Mouse (Mus musculus) embryo, embryonic 10.5 days (tissue): ENCODE measurements at regions not wholly inside any gene's neighbourhood (a gene's known extent, or its start where the extent isn't known, plus 50 kb on each side); places are given as distances from the start of the nearest gene placed in this dataset.
A peak's percentile ranks its signal among the peaks of the same experiment; 100 is the strongest.

Source experiments
- DNase-seq: peaks from one replicate; pipeline ENCODE4 v3.0.0-alpha.2; 2015; ENCODE audit warnings: low spot score

- no peak for DNase-seq
Measured at GRCm38 (mm10) chr11:114433561-114433960, 234.8 kb upstream of the Rpl38 start.

GRCm38 (mm10) chr11:114425447-114425846, 242.9 kb upstream of the Rpl38 start:
- no peak for DNase-seq

- DNase-seq: no peak
Measured at GRCm38 (mm10) chr11:114423322-114423721, 245.0 kb upstream of the Rpl38 start.

- peak; percentile 28 for DNase-seq
Measured at GRCm38 (mm10) chr11:114419002-114419401, 249.3 kb upstream of the Rpl38 start.

- no peak for DNase-seq
Measured at GRCm38 (mm10) chr11:114416168-114416567, 252.2 kb upstream of the Rpl38 start.

GRCm38 (mm10) chr11:114404401-114404800, 263.9 kb upstream of the Rpl38 start:
- peak; percentile 45 for DNase-seq

GRCm38 (mm10) chr11:114402556-114403320, 265.6 kb upstream of the Rpl38 start:
- peak; percentile 73 for DNase-seq

GRCm38 (mm10) chr11:114400701-114401100, 267.6 kb upstream of the Rpl38 start:
- no peak for DNase-seq

- DNase-seq: no peak
Measured at GRCm38 (mm10) chr11:114392161-114392560, 276.2 kb upstream of the Rpl38 start.

- no peak for DNase-seq
Measured at GRCm38 (mm10) chr11:114391553-114391952, 276.8 kb upstream of the Rpl38 start.

- no peak for DNase-seq
Measured at GRCm38 (mm10) chr11:114387091-114387490, 281.2 kb upstream of the Rpl38 start.

- DNase-seq: no peak
Measured at GRCm38 (mm10) chr11:114379411-114379824, 288.9 kb upstream of the Rpl38 start.

GRCm38 (mm10) chr11:114375921-114376320, 292.4 kb upstream of the Rpl38 start:
- DNase-seq: no peak

- no peak for DNase-seq
Measured at GRCm38 (mm10) chr11:114370708-114371107, 297.6 kb upstream of the Rpl38 start.

- DNase-seq: no peak
Measured at GRCm38 (mm10) chr11:114367779-114368178, 300.5 kb upstream of the Rpl38 start.

- DNase-seq: no peak
Measured at GRCm38 (mm10) chr11:114360946-114361345, 294.1 kb upstream of the Sdk2 start.

GRCm38 (mm10) chr11:114360321-114360720, 293.5 kb upstream of the Sdk2 start:
- no peak for DNase-seq

- no peak for DNase-seq
Measured at GRCm38 (mm10) chr11:114352146-114352795, 285.4 kb upstream of the Sdk2 start.

- DNase-seq: no peak
Measured at GRCm38 (mm10) chr11:114336839-114337484, 270.1 kb upstream of the Sdk2 start.

- DNase-seq: no peak
Measured at GRCm38 (mm10) chr11:114335950-114336838, 269.3 kb upstream of the Sdk2 start.

GRCm38 (mm10) chr11:114331579-114332150, 264.8 kb upstream of the Sdk2 start:
- DNase-seq: no peak

GRCm38 (mm10) chr11:114330316-114330715, 263.5 kb upstream of the Sdk2 start:
- no peak for DNase-seq
